Mouse (Mus musculus): ENCODE results near the gene Med11.

DNA sequence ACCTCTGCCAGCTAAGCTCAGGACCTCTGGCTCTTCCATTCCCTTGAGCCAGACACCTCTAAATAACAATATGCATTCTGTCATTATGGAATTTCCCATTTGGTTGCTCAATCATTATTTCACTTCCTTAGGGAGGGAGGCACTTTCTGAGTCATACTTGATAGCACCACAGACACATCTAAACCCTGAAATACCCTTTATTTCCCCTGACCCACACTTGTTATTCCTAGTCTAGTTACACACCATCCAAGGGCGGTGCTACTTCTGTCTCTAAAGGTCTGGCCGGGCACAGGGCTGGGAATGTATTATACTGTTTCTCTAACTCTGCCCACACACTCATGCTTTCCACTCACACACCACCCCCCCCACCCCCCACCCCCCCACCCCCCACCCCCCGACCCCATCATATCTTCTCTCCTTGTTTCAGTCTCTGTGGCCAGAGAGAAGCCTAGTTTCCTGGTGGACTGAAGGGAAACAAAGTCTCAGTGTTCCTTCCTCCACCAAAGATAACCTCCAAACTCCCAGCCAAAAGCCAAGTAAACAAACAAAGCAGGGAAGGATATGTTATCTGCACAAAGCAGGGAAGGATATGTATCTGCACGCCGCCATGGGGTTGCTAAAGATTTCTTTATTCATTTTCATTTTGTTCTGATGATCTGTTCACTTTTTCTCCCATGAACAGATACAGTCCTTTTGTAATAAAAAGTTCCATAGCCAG, 16.3 kb downstream of the Med11 start:
- TF ChIP-seq GATA1 (IDR thresholded peaks at IDR 0.05; ENCODE audit: low read length), result no peak
- no peak for TF ChIP-seq TAL1 (IDR thresholded peaks at IDR 0.05; ENCODE audit: low read length)
